Comparison of ENCODE assay signal across 8 mouse cellular contexts in the genomic region with DNA sequence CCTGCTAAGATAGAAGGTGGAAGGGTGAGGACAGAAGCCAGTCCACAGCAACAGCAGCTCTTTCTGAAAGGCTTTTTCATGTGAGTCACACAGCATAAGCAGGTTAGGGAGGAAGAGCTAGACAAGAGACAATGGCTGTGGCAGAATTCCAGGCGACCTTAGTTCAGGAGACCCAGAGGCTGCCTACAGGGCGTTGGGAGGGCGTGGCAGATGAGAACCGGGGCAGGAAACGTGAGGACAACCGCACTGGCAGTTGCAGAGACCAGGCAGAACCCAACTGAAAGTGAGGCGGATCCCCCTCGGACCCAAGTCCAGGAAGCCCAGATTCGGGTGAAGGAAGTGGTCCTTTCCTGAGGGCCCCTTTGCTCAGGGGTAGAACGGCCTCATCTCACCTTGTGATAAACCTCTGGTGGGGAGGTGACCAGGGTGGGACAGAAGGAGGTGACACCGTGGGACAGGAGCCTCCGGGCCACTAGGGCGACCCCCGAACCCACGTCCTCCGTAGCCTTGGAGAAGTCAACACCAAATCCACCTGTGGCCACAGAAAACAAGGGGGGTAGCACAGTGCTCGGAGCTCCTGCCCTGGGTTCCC. TPM values are rescaled to one million over a fixed set of nuclear protein-coding genes. Genes with fewer than 3 reads are reported as not detected.
A peak's percentile ranks its signal among the peaks of the same experiment; 100 is the strongest.
DNase-seq lines count a peak whose midpoint lies in the region; ATAC-seq and TF ChIP-seq lines count a peak whose summit lies in the region.

No protein-coding gene starts in this region.

- peak overlapping the region; percentile 97 for H3K4me2 ChIP-seq in limb, embryonic 12.5 days
- H3K4me2 ChIP-seq in midbrain, embryonic 14.5 days (ENCODE audit: low read length), result peak overlapping the region; percentile 98

- TF ChIP-seq CTCF in cortical plate, adult 2 months (IDR thresholded peaks at IDR 0.05; ENCODE audit: extremely low read depth, insufficient read depth, low read length), result no peak

- 20% methylated on average over 17 of the region's 17 CpGs for WGBS in limb, embryonic 12.5 days
- 31% methylated on average over 17 of the region's 17 CpGs for WGBS in midbrain, embryonic 14.5 days

- ATAC-seq in hematopoietic stem cell, adult 5-6 weeks (replicated peaks in 1 of 2; ENCODE audit: insufficient read depth in 1 of 2, low FRiP score in 2 of 2, low TSS enrichment in 1 of 2, low read depth in 1 of 2, poor library complexity in 2 of 2, severe bottlenecking in 2 of 2), result peak; percentile 9 to 51; a peak in 2 of 4 replicates
- 0 out of 2 replicates have a peak, but pooled peaks have one; percentile 36 for ATAC-seq in limb, embryonic 12.5 days (ENCODE audit: insufficient number of reproducible peaks, insufficient read depth, low FRiP score, low TSS enrichment, low read depth)
- ATAC-seq in midbrain, embryonic 14.5 days (ENCODE audit: low FRiP score, low TSS enrichment), result peak; percentile 35

- peaks cover 7% of the 10 kb centered on the region; the same call in 1 of the 2 replicates for H3K4me1 ChIP-seq in cortical plate, adult 2 months (ENCODE audit: control insufficient read depth, insufficient read depth, low read length)
- H3K4me1 ChIP-seq in limb, embryonic 12.5 days (replicated peaks), result peaks cover 13% of the 10 kb centered on the region
- H3K4me1 ChIP-seq in midbrain, embryonic 14.5 days (ENCODE audit: control insufficient read depth, insufficient read depth, low read length), result peaks cover 12% of the 10 kb centered on the region

- peaks cover 36% of the 10 kb centered on the region for H3K36me3 ChIP-seq in limb, embryonic 12.5 days
- H3K36me3 ChIP-seq in midbrain, embryonic 14.5 days (ENCODE audit: control insufficient read depth, insufficient read depth, low read length), result peaks cover 17% of the 10 kb centered on the region

- no peaks in the 10 kb centered on the region for H3K9me3 ChIP-seq in limb, embryonic 12.5 days
- H3K9me3 ChIP-seq in midbrain, embryonic 14.5 days (ENCODE audit: control insufficient read depth, low read length), result no peaks in the 10 kb centered on the region

- H3K4me3 ChIP-seq in cortical plate, adult 2 months (ENCODE audit: insufficient read depth, low read length), result peak overlapping the region; percentile 74
- peak overlapping the region; percentile 81 for H3K4me3 ChIP-seq in limb, embryonic 12.5 days (replicated peaks)
- H3K4me3 ChIP-seq in midbrain, embryonic 14.5 days (replicated peaks; ENCODE audit: low read depth, low read length), result peak overlapping the region; percentile 84

- no peaks in the 10 kb centered on the region for H3K27me3 ChIP-seq in limb, embryonic 12.5 days
- no peaks in the 10 kb centered on the region for H3K27me3 ChIP-seq in midbrain, embryonic 14.5 days (ENCODE audit: control insufficient read depth, insufficient read depth, low read length)

- peak overlapping the region; percentile 75 for H3K27ac ChIP-seq in cortical plate, adult 2 months (ENCODE audit: insufficient read depth, low read length)
- no peak overlapping the region for H3K27ac ChIP-seq in limb, embryonic 12.5 days
- H3K27ac ChIP-seq in midbrain, embryonic 14.5 days (replicated peaks; ENCODE audit: low read depth, low read length), result peak overlapping the region; percentile 80

- peak overlapping the region; percentile 81 for H3K9ac ChIP-seq in limb, embryonic 12.5 days (replicated peaks)
- H3K9ac ChIP-seq in midbrain, embryonic 14.5 days (replicated peaks; ENCODE audit: low read length), result peak overlapping the region; percentile 80

- intact Hi-C loops in left cerebral cortex, postnatal 4 days (cut with DNase I), result no loop called here

- peak; percentile 37 to 54 for DNase-seq in spleen, postnatal 10 days (ENCODE audit: low spot score in 2 of 2)
- DNase-seq in spleen, adult 12 weeks (ENCODE audit: low spot score), result no peak
- no peak for DNase-seq in midbrain, embryonic 14.5 days
- DNase-seq in retina, embryonic 14.5 days (ENCODE audit: low spot score), result no peak
- no peak for DNase-seq in left cerebral cortex, postnatal 4 days

- no peak for TF ChIP-seq POLR2A in cortical plate, adult 2 months (IDR thresholded peaks at IDR 0.05; ENCODE audit: extremely low read depth, insufficient read depth, low read length)

RNA-seq across cellular contexts. Expression of a gene that starts 0.9 kb away (rescaled TPM):
- polyA plus RNA-seq in cortical plate, adult 2 months (2012; rRNA removed), result 33.6 and 36.5 TPM in 2 replicates
- 17.0 and 19.1 TPM in 2 replicates for total RNA-seq in hematopoietic stem cell, adult 5-6 weeks (2017)
- 38.5 and 40.2 TPM in 2 replicates for polyA plus RNA-seq in limb, embryonic 12.5 days (2016; fragmentation: Nextera tagmentation; extraction: Ambion mirVana)
- polyA plus RNA-seq in midbrain, embryonic 14.5 days (2014; fragmentation: Nextera tagmentation; extraction: Ambion mirVana), result 25.8 and 27.6 TPM in 2 replicates
- total RNA-seq in left cerebral cortex, postnatal 4 days (2021), result 10 to 100 TPM; 30.2 to 32.0 TPM

RNA-seq across cellular contexts. Expression of a gene that starts 6.8 kb away (rescaled TPM):
- polyA plus RNA-seq in cortical plate, adult 2 months (2012; rRNA removed), result 2,699 and 2,818 TPM in 2 replicates
- 65.1 and 74.2 TPM in 2 replicates for total RNA-seq in hematopoietic stem cell, adult 5-6 weeks (2017)
- 392 and 404 TPM in 2 replicates for polyA plus RNA-seq in limb, embryonic 12.5 days (2016; fragmentation: Nextera tagmentation; extraction: Ambion mirVana)
- 1,214 and 1,517 TPM in 2 replicates for polyA plus RNA-seq in midbrain, embryonic 14.5 days (2014; fragmentation: Nextera tagmentation; extraction: Ambion mirVana)
- 100 to 1,000 TPM; 770 to 834 TPM for total RNA-seq in left cerebral cortex, postnatal 4 days (2021)

RNA-seq across cellular contexts. Expression of a gene that starts 12.0 kb away (rescaled TPM):
- 42.5 and 44.8 TPM in 2 replicates for polyA plus RNA-seq in cortical plate, adult 2 months (2012; rRNA removed)
- total RNA-seq in hematopoietic stem cell, adult 5-6 weeks (2017), result 42.8 and 49.0 TPM in 2 replicates
- 38.5 and 39.1 TPM in 2 replicates for polyA plus RNA-seq in limb, embryonic 12.5 days (2016; fragmentation: Nextera tagmentation; extraction: Ambion mirVana)
- 68.3 and 74.3 TPM in 2 replicates for polyA plus RNA-seq in midbrain, embryonic 14.5 days (2014; fragmentation: Nextera tagmentation; extraction: Ambion mirVana)
- total RNA-seq in left cerebral cortex, postnatal 4 days (2021), result 10 to 100 TPM; 67.0 to 68.3 TPM

RNA-seq across cellular contexts. Expression of a gene that starts 42.7 kb away (rescaled TPM):
- polyA plus RNA-seq in cortical plate, adult 2 months (2012; rRNA removed), result 62.7 and 72.7 TPM in 2 replicates
- total RNA-seq in hematopoietic stem cell, adult 5-6 weeks (2017), result 7.4 and 7.8 TPM in 2 replicates
- 6.7 and 9.9 TPM in 2 replicates for polyA plus RNA-seq in limb, embryonic 12.5 days (2016; fragmentation: Nextera tagmentation; extraction: Ambion mirVana)
- 25.9 and 27.0 TPM in 2 replicates for polyA plus RNA-seq in midbrain, embryonic 14.5 days (2014; fragmentation: Nextera tagmentation; extraction: Ambion mirVana)
- 10 to 100 TPM; 82.8 to 91.5 TPM for total RNA-seq in left cerebral cortex, postnatal 4 days (2021)

RNA-seq across cellular contexts. Expression of a gene that starts 46.7 kb away (rescaled TPM):
- polyA plus RNA-seq in cortical plate, adult 2 months (2012; rRNA removed), result 5.5 and 6.8 TPM in 2 replicates
- total RNA-seq in hematopoietic stem cell, adult 5-6 weeks (2017), result 0.20 and 0.63 TPM in 2 replicates
- 19.5 and 19.8 TPM in 2 replicates for polyA plus RNA-seq in limb, embryonic 12.5 days (2016; fragmentation: Nextera tagmentation; extraction: Ambion mirVana)
- polyA plus RNA-seq in midbrain, embryonic 14.5 days (2014; fragmentation: Nextera tagmentation; extraction: Ambion mirVana), result 3.1 and 3.4 TPM in 2 replicates
- total RNA-seq in left cerebral cortex, postnatal 4 days (2021), result 10 to 100 TPM; 15.8 to 16.4 TPM

Comparison
In these comparisons a context has a peak if more than half of its experiments do, and no peak if none do; other contexts are left out.
1. DNase-seq: peak in spleen, postnatal 10 days (2 of 2); none in spleen, adult 12 weeks (single experiment), midbrain, embryonic 14.5 days (single experiment), retina, embryonic 14.5 days (single experiment) and left cerebral cortex, postnatal 4 days (single experiment).
2. Peak in every context shown above with its lines, with median percentiles within 50 percentile points of each other: H3K4me3 ChIP-seq and ATAC-seq.